Mouse (Mus musculus): ENCODE data around the gene Gm3448. TPM values are rescaled to one million over a fixed set of nuclear protein-coding genes. Genes with fewer than 3 reads are reported as not detected.

Gene Gm3448
- total RNA-seq, 4 experiments from 2014 or later, result 6.9 to 9.3 (median 8.1) TPM

- DNase-seq (ENCODE audit: low spot score in 2 of 2), result peak in 1 of 2 experiments; percentile 8
Observed at GRCm38 (mm10) chr17:14960520-14960919, 80.8 kb downstream of the Gm3448 start.

DNA sequence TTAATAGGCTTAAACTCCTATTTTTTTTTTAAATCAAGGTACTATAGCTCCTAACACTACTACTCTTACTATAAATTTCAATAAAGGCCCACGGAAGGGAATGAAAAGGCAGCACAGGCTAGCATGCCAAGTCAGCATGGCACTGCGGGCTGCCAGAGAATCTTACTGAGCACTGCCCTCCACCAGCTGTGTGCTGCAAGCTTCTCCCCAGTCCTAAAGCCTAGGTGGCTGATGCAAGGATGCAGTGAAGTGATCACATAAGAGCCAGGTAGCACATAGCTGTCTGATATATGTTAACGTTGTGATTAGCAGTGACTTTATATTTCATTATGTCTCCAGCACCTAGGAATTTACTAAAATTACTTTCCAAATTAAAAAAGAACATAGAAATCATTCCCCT lies 81.4 kb downstream of the Gm3448 start:
- DNase-seq (ENCODE audit: low spot score in 2 of 2), result no peak

- DNase-seq (ENCODE audit: low spot score in 2 of 2), result no peak
Observed at GRCm38 (mm10) chr17:14958686-14959327, 82.5 kb downstream of the Gm3448 start.

DNA sequence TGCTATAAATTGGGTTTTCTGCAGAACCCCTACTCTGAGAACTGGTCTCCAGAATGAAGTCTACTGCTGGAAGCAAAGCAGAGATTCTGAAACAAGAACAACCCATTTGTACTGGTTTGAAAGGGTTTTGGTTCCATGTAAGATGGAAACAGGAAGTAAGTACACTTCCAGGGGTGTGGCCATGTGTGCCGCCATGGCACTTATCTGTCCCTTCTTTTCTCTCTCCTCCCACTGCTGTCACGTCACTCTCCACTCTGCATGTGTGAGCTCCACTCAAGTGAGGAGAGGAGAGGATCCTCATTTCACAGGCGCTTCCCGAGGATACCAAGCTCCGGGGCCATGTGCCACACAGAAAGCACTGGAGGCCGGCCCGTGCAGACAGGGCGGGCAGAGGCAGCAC lies 87.9 kb downstream of the Gm3448 start:
- no peak for DNase-seq (ENCODE audit: low spot score in 2 of 2)

- DNase-seq (ENCODE audit: low spot score in 2 of 2), result no peak
Observed at GRCm38 (mm10) chr17:14949161-14949827, 92.0 kb downstream of the Gm3448 start.

Other genes with a start within 250 kb of the Gm3448 start
- 1 to 10 TPM; 2.6 to 3.6 (median 3.1) TPM for gene Wdr27, start 98.4 kb downstream of the Gm3448 start, total RNA-seq (2022)
- 10 to 100 TPM; 15.0 to 16.6 (median 15.7) TPM for gene 1600012H06Rik, start 98.4 kb downstream of the Gm3448 start, total RNA-seq (2022)
- gene Phf10, start 80.3 kb downstream of the Gm3448 start, total RNA-seq (2022), result 10 to 100 TPM; 48.0 to 54.9 (median 50.7) TPM
- 1 to 10 TPM; 7.6 to 8.9 (median 8.0) TPM for gene 9030025P20Rik, start 63.1 kb downstream of the Gm3448 start, total RNA-seq (2022)
- gene Gm3417, start 62.7 kb downstream of the Gm3448 start, total RNA-seq (2022), result 1 to 10 TPM in 2 of 4 experiments, not detected in 2; 1.4 to 1.5 TPM
- gene Gm3435, start 31.4 kb downstream of the Gm3448 start, total RNA-seq (2022), result 1 to 10 TPM; 3.0 to 6.0 (median 4.4) TPM
- gene Ermard, start 329 bp downstream of the Gm3448 start, total RNA-seq (2022), result 10 to 100 TPM; 45.4 to 57.1 (median 53.1) TPM
- 1 to 10 TPM in 2 of 4 experiments, not detected in 2; 1.4 to 1.9 TPM for gene Tcte3, start within 50 bp of the Gm3448 start, total RNA-seq (2022)